ENCODE assay signal across 23 mouse cellular contexts in the genomic region with DNA sequence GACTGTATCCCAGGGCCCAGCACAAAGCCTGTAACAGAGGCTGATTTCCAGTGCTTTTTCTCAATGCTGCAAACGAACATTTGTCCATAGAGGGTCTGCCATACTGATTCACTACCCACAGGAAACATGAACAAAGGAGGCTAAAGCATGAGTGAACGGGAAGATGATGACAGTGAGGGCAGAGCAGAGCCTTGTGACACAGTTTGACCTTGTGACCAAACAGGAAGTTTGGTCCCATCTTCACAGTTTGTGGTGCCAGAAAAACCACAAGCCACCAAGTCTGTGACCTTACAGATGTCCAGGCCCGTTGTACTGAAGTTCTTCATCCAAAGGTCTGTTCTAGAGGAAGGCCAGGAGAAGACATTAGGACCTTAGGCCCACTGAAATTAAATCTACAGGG.
A peak's percentile ranks its signal among the peaks of the same experiment; 100 is the strongest.
DNase-seq lines count a peak whose midpoint lies in the region; ATAC-seq and TF ChIP-seq lines count a peak whose summit lies in the region.
"Had no signal": no experiment of that assay in that cellular context is flagged by ENCODE, and none has a peak within 500 bp of the region (broad histone marks: within the 10 kb centered on the region; RNA-seq: fewer than 3 reads in every experiment).

No protein-coding gene starts in this region.

- TF ChIP-seq POLR2A in liver, adult 2 months (IDR thresholded peaks at IDR 0.05; ENCODE audit: extremely low read depth, insufficient read depth, low read length), result no peak
- no peak for TF ChIP-seq POLR2A in CH12.LX (IDR thresholded peaks at IDR 0.05; ENCODE audit: low read depth, low read length)

- H3K9me3 ChIP-seq in liver, embryonic 11.5 days (ENCODE audit: control insufficient read depth, low read length), result no peaks in the 10 kb centered on the region
- no peaks in the 10 kb centered on the region for H3K9me3 ChIP-seq in CH12.LX (replicated peaks; ENCODE audit: low read length)
- H3K9me3 ChIP-seq: embryonic facial prominence, embryonic 12.5 days; embryonic facial prominence, embryonic 15.5 days; forebrain, embryonic 15.5 days; heart, embryonic 10.5 days; hindbrain, embryonic 10.5 days; hindbrain, embryonic 13.5 days; intestine, embryonic 15.5 days had no signal

- DNase-seq in liver, adult 2 months (ENCODE audit: extremely low read depth, low read depth, low spot score), result peak; percentile 7
- no peak for DNase-seq in liver, embryonic 11.5 days (ENCODE audit: low spot score)
- DNase-seq in CH12.LX (ENCODE audit: extremely low read depth), result peak; percentile 34
- DNase-seq in testis, postnatal 14 days (ENCODE audit: low spot score), result no peak
- no peak for DNase-seq in thymus, postnatal 36 days
- DNase-seq: adrenal gland, adult 2 months; cerebellum, adult 18-20 months; cerebellum, adult 9-10 months; cerebellum, postnatal 14 days; gastrocnemius, postnatal 25 days; heart, adult 2 months had no signal

- in situ Hi-C loops in CH12.LX (cut with MboI; ENCODE audit: low pct_ligation_motif_present, low pct_unique_long_range_greater_than_20kb, low sequenced_read_pairs), result no loop called here

- no peaks in the 10 kb centered on the region for H3K27me3 ChIP-seq in liver, adult 2 months (ENCODE audit: control insufficient read depth, insufficient read depth, low read length)
- H3K27me3 ChIP-seq in liver, embryonic 11.5 days (replicated peaks; ENCODE audit: control insufficient read depth, insufficient read depth, low read length), result no peaks in the 10 kb centered on the region
- no peaks in the 10 kb centered on the region for H3K27me3 ChIP-seq in CH12.LX (replicated peaks)
- H3K27me3 ChIP-seq: embryonic facial prominence, embryonic 12.5 days; embryonic facial prominence, embryonic 15.5 days; forebrain, embryonic 15.5 days; hindbrain, embryonic 13.5 days; intestine, embryonic 15.5 days had no signal

- TF ChIP-seq CTCF in liver, adult 2 months (IDR thresholded peaks at IDR 0.05; ENCODE audit: low read depth, low read length), result no peak
- no peak for TF ChIP-seq CTCF in CH12.LX (conservative IDR thresholded peaks at IDR 0.05 in 1 of 2, IDR thresholded peaks at IDR 0.05 in 1 of 2; ENCODE audit: low read depth in 2 of 2, low read length in 2 of 2)

- no peak overlapping the region for H3K4me2 ChIP-seq in liver, embryonic 11.5 days
- H3K4me2 ChIP-seq in CH12.LX (ENCODE audit: insufficient read depth, low read depth, poor library complexity, severe bottlenecking), result no peak overlapping the region
- H3K4me2 ChIP-seq: embryonic facial prominence, embryonic 12.5 days; embryonic facial prominence, embryonic 15.5 days; forebrain, embryonic 15.5 days; hindbrain, embryonic 13.5 days; intestine, embryonic 15.5 days had no signal

- dilution Hi-C loops in CH12.LX (cut with MboI; ENCODE audit: extremely low pct_ligation_motif_present, extremely low pct_unique_long_range_greater_than_20kb, low sequenced_read_pairs), result no loop called here

- H3K9ac ChIP-seq in liver, adult 2 months (ENCODE audit: low read depth, low read length), result no peak overlapping the region
- H3K9ac ChIP-seq in liver, embryonic 11.5 days (ENCODE audit: low read depth, low read length), result no peak overlapping the region
- H3K9ac ChIP-seq in CH12.LX (ENCODE audit: insufficient read depth, low read depth), result no peak overlapping the region
- H3K9ac ChIP-seq: embryonic facial prominence, embryonic 12.5 days; embryonic facial prominence, embryonic 15.5 days; forebrain, embryonic 15.5 days; hindbrain, embryonic 13.5 days; intestine, embryonic 15.5 days had no signal

- no peak overlapping the region for H3K4me3 ChIP-seq in liver, adult 2 months (ENCODE audit: insufficient read depth, low read depth, low read length)
- no peak overlapping the region for H3K4me3 ChIP-seq in liver, embryonic 11.5 days (ENCODE audit: low read depth, low read length)
- no peak overlapping the region for H3K4me3 ChIP-seq in CH12.LX (replicated peaks in 1 of 3; ENCODE audit: low read depth in 2 of 3, low read length in 2 of 3, poor library complexity in 1 of 3)
- H3K4me3 ChIP-seq: embryonic facial prominence, embryonic 12.5 days; embryonic facial prominence, embryonic 15.5 days; forebrain, embryonic 15.5 days; heart, adult 2 months; heart, embryonic 10.5 days; hindbrain, embryonic 10.5 days; hindbrain, embryonic 13.5 days; intestine, embryonic 15.5 days had no signal

- H3K4me1 ChIP-seq in liver, adult 2 months (ENCODE audit: control insufficient read depth, insufficient read depth, low read length), result no peaks in the 10 kb centered on the region
- H3K4me1 ChIP-seq in liver, embryonic 11.5 days (replicated peaks; ENCODE audit: control insufficient read depth, insufficient read depth, low read length), result no peaks in the 10 kb centered on the region
- H3K4me1 ChIP-seq in CH12.LX (ENCODE audit: control insufficient read depth in 1 of 2, insufficient read depth in 2 of 2), result peaks cover 0 to 9% of the 10 kb centered on the region in 2 experiments; a peak in 2 of 4 replicates
- H3K4me1 ChIP-seq: embryonic facial prominence, embryonic 12.5 days; heart, embryonic 10.5 days; intestine, embryonic 15.5 days had no signal

- no peak for ATAC-seq in liver, embryonic 11.5 days (replicated peaks; ENCODE audit: low FRiP score)
- peak; percentile 99 for ATAC-seq in granulocyte monocyte progenitor cell, adult 5-6 weeks (replicated peaks; ENCODE audit: poor library complexity, severe bottlenecking)
- ATAC-seq in megakaryocyte progenitor cell, adult 5-6 weeks (replicated peaks; ENCODE audit: poor library complexity), result peak; percentile 99
- ATAC-seq: forebrain, embryonic 15.5 days; hindbrain, embryonic 16.5 days; intestine, embryonic 15.5 days; Patski had no signal

- no peak overlapping the region for H3K27ac ChIP-seq in liver, adult 2 months (replicated peaks; ENCODE audit: insufficient read depth, low read depth, low read length)
- no peak overlapping the region for H3K27ac ChIP-seq in liver, embryonic 11.5 days (ENCODE audit: low read depth, low read length)
- H3K27ac ChIP-seq in CH12.LX (ENCODE audit: insufficient read depth, low read depth), result no peak overlapping the region
- H3K27ac ChIP-seq: embryonic facial prominence, embryonic 12.5 days; embryonic facial prominence, embryonic 15.5 days; forebrain, embryonic 15.5 days; heart, adult 2 months; heart, embryonic 10.5 days; hindbrain, embryonic 10.5 days; hindbrain, embryonic 13.5 days; intestine, embryonic 15.5 days had no signal

- no peak for TF ChIP-seq EP300 in CH12.LX (IDR thresholded peaks at IDR 0.05; ENCODE audit: low read length)

- no peak for TF ChIP-seq RAD21 in CH12.LX (IDR thresholded peaks at IDR 0.05; ENCODE audit: low read depth, low read length)

- no peaks in the 10 kb centered on the region for H3K79me2 ChIP-seq in liver, adult 2 months (ENCODE audit: control insufficient read depth, insufficient read depth, low read length)
- no peaks in the 10 kb centered on the region for H3K79me2 ChIP-seq in CH12.LX (replicated peaks; ENCODE audit: control insufficient read depth, extremely low read depth, insufficient read depth, poor library complexity, severe bottlenecking)

- H3K36me3 ChIP-seq in liver, adult 2 months (ENCODE audit: control insufficient read depth, insufficient read depth, low read length), result no peaks in the 10 kb centered on the region
- no peaks in the 10 kb centered on the region for H3K36me3 ChIP-seq in liver, embryonic 11.5 days (ENCODE audit: control insufficient read depth, insufficient read depth, low read length)
- H3K36me3 ChIP-seq in CH12.LX (replicated peaks in 1 of 2; ENCODE audit: control insufficient read depth in 1 of 2, insufficient read depth in 1 of 2, low read length in 1 of 2), result no peaks in the 10 kb centered on the region
- H3K36me3 ChIP-seq: embryonic facial prominence, embryonic 12.5 days; embryonic facial prominence, embryonic 15.5 days; forebrain, embryonic 15.5 days; G1E; heart, embryonic 10.5 days; hindbrain, embryonic 10.5 days; hindbrain, embryonic 13.5 days; intestine, embryonic 15.5 days had no signal

- WGBS in liver, adult 2 months, result 53% methylated on average over 3 of the region's 3 CpGs
- WGBS in liver, embryonic 11.5 days, result 37% methylated on average over 3 of the region's 3 CpGs

TF ChIP-seq in CH12.LX, 34 proteins besides CTCF, POLR2A, EP300 and RAD21:
- TF ChIP-seq E2F4 (IDR thresholded peaks at IDR 0.05; ENCODE audit: insufficient replicate concordance, low read depth, low read length) (no peak), JUND (conservative IDR thresholded peaks at IDR 0.05; ENCODE audit: low read depth, low read length) (no peak), RCOR1 (conservative IDR thresholded peaks at IDR 0.05; ENCODE audit: low read depth, low read length) (no peak), MXI1 (IDR thresholded peaks at IDR 0.05; ENCODE audit: low read depth, low read length) (no peak), USF1 (IDR thresholded peaks at IDR 0.05; ENCODE audit: low read depth, low read length) (no peak), MYC (IDR thresholded peaks at IDR 0.05; ENCODE audit: low read depth, low read length) (no peak), ELF1 (IDR thresholded peaks at IDR 0.05; ENCODE audit: low read depth, low read length) (no peak), MAFK (IDR thresholded peaks at IDR 0.05; ENCODE audit: insufficient replicate concordance, low read length) (no peak), USF2 (conservative IDR thresholded peaks at IDR 0.05; ENCODE audit: low read depth, low read length) (no peak), ZMIZ1 (IDR thresholded peaks at IDR 0.05; ENCODE audit: low read depth, low read length) (no peak), ZC3H11A (IDR thresholded peaks at IDR 0.05; ENCODE audit: low read depth, low read length) (no peak), CHD1 (IDR thresholded peaks at IDR 0.05; ENCODE audit: low read depth, low read length) (no peak), KAT2A (IDR thresholded peaks at IDR 0.05; ENCODE audit: insufficient replicate concordance, low read length) (no peak), CHD2 (IDR thresholded peaks at IDR 0.05; ENCODE audit: low read length) (no peak)

Comparison
In these comparisons a context has a peak if more than half of its experiments do, and no peak if none do; other contexts are left out.
1. DNase-seq: peak in liver, adult 2 months (single experiment) and CH12.LX (single experiment); none in liver, embryonic 11.5 days (single experiment), testis, postnatal 14 days (single experiment) and thymus, postnatal 36 days (0 of 2).